Mouse (Mus musculus): ENCODE results near the gene Zfp768.
"Not testable (repeated sequence)": the region's sequence is repeated elsewhere in the genome, so short reads cannot be mapped to it uniquely, and the experiment has no call there.

Gene Zfp768

GRCm38 (mm10) chr7:127345512-127346325 lies at the start of gene Zfp768:
TSS of gene Zfp768 (minus strand) at chr7:127345589.
- Histone ChIP-seq H3K27me3 (ENCODE audit: insufficient read depth, low read length) (peaks cover 29% of the 10 kb centered on the region), H3K9me3 (ENCODE audit: low read length) (no peaks in the 10 kb centered on the region), H3K4me3 (replicated peaks; ENCODE audit: low read length) (peak within 1 kb of the TSS; percentile 97), H3K36me3 (ENCODE audit: insufficient read depth, low read length) (no peaks in the 10 kb centered on the region), H3K4me1 (replicated peaks; ENCODE audit: low read depth, low read length) (peaks cover 50% of the 10 kb centered on the region)
- TF ChIP-seq POU5F1 (IDR thresholded peaks at IDR 0.05; ENCODE audit: borderline replicate concordance, low read length) = no peak
- no peak for TF ChIP-seq NANOG (IDR thresholded peaks at IDR 0.05; ENCODE audit: borderline replicate concordance, low read length)
- TF ChIP-seq CTCF (conservative IDR thresholded peaks at IDR 0.05; ENCODE audit: low read length) = no peak

GRCm38 (mm10) chr7:127393944-127394333 lies 48.5 kb upstream of the Zfp768 start:
- Histone ChIP-seq H3K9me3 (ENCODE audit: low read length) (no peaks in the 10 kb centered on the region), H3K4me3 (replicated peaks; ENCODE audit: low read length) (peak overlapping the region; percentile 75), H3K36me3 (ENCODE audit: insufficient read depth, low read length) (peaks cover 16% of the 10 kb centered on the region), H3K27me3 (ENCODE audit: insufficient read depth, low read length) (peaks cover 8% of the 10 kb centered on the region), H3K4me1 (replicated peaks; ENCODE audit: low read depth, low read length) (peaks cover 44% of the 10 kb centered on the region)
- TF ChIP-seq CTCF (conservative IDR thresholded peaks at IDR 0.05; ENCODE audit: low read length) (no peak), POU5F1 (IDR thresholded peaks at IDR 0.05; ENCODE audit: borderline replicate concordance, low read length) (no peak), NANOG (IDR thresholded peaks at IDR 0.05; ENCODE audit: borderline replicate concordance, low read length) (no peak)

DNA sequence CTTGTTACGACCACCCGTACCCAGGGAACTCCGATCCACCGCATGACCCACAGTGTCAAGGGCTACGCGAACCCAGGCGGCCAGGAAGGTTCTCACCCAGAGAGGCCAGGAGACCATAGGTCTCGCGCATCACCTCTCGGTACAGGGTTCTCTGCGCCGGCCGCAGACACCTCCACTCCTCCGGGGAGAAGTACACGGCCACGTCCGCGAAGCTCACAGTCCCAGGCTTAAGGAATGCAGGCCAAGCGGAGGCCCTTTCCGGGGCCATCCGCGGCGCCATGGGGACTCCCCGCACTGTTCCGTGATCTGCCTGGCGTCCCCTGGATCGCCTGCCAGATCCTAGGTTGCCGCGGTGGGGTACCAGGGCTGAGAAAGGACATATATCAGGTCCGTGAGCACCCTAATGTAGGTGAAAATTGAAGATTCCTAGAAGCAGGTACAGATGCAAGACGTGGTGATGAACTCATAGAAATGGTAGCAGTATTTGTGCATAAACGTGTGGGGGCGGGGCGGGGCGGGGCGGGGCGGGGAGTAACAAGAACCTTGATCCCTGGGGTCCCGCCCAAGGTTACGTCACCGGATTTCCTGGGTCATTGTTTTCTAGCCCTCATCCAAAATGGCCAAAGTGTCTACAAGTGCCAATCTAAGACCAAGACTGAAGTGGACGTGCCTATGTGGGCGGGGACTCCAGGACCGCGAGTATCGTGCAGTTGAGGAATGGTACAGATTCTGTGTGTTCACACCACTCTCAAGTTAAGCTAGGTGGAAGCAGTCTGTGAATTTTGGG lies 48.0 kb upstream of the Zfp768 start, which contains the start of gene E430018J23Rik:
E430018J23Rik (minus strand) TSS at position 473 of the 787 bp plus-strand sequence.
- H3K36me3 ChIP-seq (ENCODE audit: insufficient read depth, low read length) = peaks cover 16% of the 10 kb centered on the region
- TF ChIP-seq NANOG (IDR thresholded peaks at IDR 0.05; ENCODE audit: borderline replicate concordance, low read length) = no peak
- TF ChIP-seq POU5F1 (IDR thresholded peaks at IDR 0.05; ENCODE audit: borderline replicate concordance, low read length) = no peak
- TF ChIP-seq CTCF (conservative IDR thresholded peaks at IDR 0.05; ENCODE audit: low read length) = no peak
- peaks cover 44% of the 10 kb centered on the region for H3K4me1 ChIP-seq (replicated peaks; ENCODE audit: low read depth, low read length)
- H3K4me3 ChIP-seq (replicated peaks; ENCODE audit: low read length) = peak within 1 kb of the TSS; percentile 89
- peaks cover 10% of the 10 kb centered on the region for H3K27me3 ChIP-seq (ENCODE audit: insufficient read depth, low read length)
- H3K9me3 ChIP-seq (ENCODE audit: low read length) = no peaks in the 10 kb centered on the region

- peak overlapping the region; percentile 89 for H3K4me3 ChIP-seq (replicated peaks; ENCODE audit: low read length)
- peaks cover 10% of the 10 kb centered on the region for H3K27me3 ChIP-seq (ENCODE audit: insufficient read depth, low read length)
- peaks cover 36% of the 10 kb centered on the region for H3K4me1 ChIP-seq (replicated peaks; ENCODE audit: low read depth, low read length)
- H3K36me3 ChIP-seq (ENCODE audit: insufficient read depth, low read length) = peaks cover 16% of the 10 kb centered on the region
- H3K9me3 ChIP-seq (ENCODE audit: low read length) = no peaks in the 10 kb centered on the region
- TF ChIP-seq CTCF (conservative IDR thresholded peaks at IDR 0.05; ENCODE audit: low read length) (no peak), POU5F1 (IDR thresholded peaks at IDR 0.05; ENCODE audit: borderline replicate concordance, low read length) (no peak), NANOG (IDR thresholded peaks at IDR 0.05; ENCODE audit: borderline replicate concordance, low read length) (no peak)
Measured at GRCm38 (mm10) chr7:127392251-127392824, 46.9 kb upstream of the Zfp768 start.

DNA sequence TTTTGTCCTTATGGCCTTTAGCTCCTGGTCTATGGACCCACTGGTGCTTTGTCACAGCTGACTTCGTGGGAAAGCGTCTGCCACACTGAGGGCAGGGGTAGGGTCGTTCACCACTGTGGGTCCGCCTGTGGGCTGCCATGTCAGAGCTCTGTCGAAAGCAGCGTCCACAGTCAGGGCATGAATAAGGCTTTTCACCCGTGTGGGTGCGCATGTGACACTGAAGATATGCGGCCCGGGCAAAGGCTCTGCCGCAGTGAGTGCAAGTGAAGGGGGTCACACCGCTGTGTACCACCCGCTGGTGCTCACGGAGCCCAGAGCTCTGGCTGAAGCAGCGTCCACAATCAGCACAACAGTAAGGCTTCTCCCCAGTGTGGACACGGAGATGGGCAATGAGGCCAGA lies 46.1 kb upstream of the Zfp768 start:
- Histone ChIP-seq H3K27me3 (ENCODE audit: insufficient read depth, low read length) (peaks cover 10% of the 10 kb centered on the region), H3K4me3 (replicated peaks; ENCODE audit: low read length) (peak overlapping the region; percentile 89), H3K9me3 (ENCODE audit: low read length) (no peaks in the 10 kb centered on the region), H3K4me1 (replicated peaks; ENCODE audit: low read depth, low read length) (peaks cover 28% of the 10 kb centered on the region), H3K36me3 (ENCODE audit: insufficient read depth, low read length) (peaks cover 16% of the 10 kb centered on the region)
- TF ChIP-seq CTCF (conservative IDR thresholded peaks at IDR 0.05; ENCODE audit: low read length) = no peak

- Histone ChIP-seq H3K9me3 (ENCODE audit: low read length) (no peaks in the 10 kb centered on the region), H3K4me3 (replicated peaks; ENCODE audit: low read length) (no peak overlapping the region), H3K36me3 (ENCODE audit: insufficient read depth, low read length) (peaks cover 18% of the 10 kb centered on the region), H3K4me1 (replicated peaks; ENCODE audit: low read depth, low read length) (peaks cover 38% of the 10 kb centered on the region), H3K27me3 (ENCODE audit: insufficient read depth, low read length) (peaks cover 20% of the 10 kb centered on the region)
- TF ChIP-seq NANOG (IDR thresholded peaks at IDR 0.05; ENCODE audit: borderline replicate concordance, low read length) = no peak
- TF ChIP-seq POU5F1 (IDR thresholded peaks at IDR 0.05; ENCODE audit: borderline replicate concordance, low read length) = no peak
- TF ChIP-seq CTCF (conservative IDR thresholded peaks at IDR 0.05; ENCODE audit: low read length) = no peak
Measured at GRCm38 (mm10) chr7:127390306-127390705, 44.9 kb upstream of the Zfp768 start.

DNA sequence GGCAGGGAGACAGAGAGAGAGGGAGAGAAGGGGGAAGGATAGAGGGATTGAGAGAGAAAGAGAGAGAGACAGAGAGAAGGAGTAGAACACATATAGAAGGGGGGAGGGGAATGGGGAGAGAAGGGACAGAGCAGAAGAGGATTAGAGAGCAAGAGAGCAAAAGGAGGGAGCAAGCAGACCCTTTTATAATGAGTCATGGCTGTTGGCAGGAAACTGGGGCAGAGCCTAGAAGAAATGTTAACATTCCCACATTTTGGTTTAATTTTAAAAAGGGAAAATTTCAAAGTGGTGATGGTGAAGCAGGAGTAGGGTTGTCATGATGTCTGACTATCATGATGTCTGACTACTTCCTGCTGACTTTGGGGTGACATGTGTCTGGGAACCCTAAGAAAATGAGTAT lies 42.8 kb upstream of the Zfp768 start:
- H3K4me1 ChIP-seq (replicated peaks; ENCODE audit: low read depth, low read length) = peaks cover 39% of the 10 kb centered on the region
- peaks cover 26% of the 10 kb centered on the region for H3K36me3 ChIP-seq (ENCODE audit: insufficient read depth, low read length)
- H3K9me3 ChIP-seq (ENCODE audit: low read length); H3K4me3 ChIP-seq (replicated peaks; ENCODE audit: low read length): not testable (repeated sequence)
- peaks cover 20% of the 10 kb centered on the region for H3K27me3 ChIP-seq (ENCODE audit: insufficient read depth, low read length)

- peak within 1 kb of the TSS; percentile 84 for H3K4me3 ChIP-seq (replicated peaks; ENCODE audit: low read length)
- H3K27me3 ChIP-seq (ENCODE audit: insufficient read depth, low read length) = peaks cover 13% of the 10 kb centered on the region
- H3K4me1 ChIP-seq (replicated peaks; ENCODE audit: low read depth, low read length) = peaks cover 26% of the 10 kb centered on the region
- H3K36me3 ChIP-seq (ENCODE audit: insufficient read depth, low read length) = peaks cover 30% of the 10 kb centered on the region
- no peaks in the 10 kb centered on the region for H3K9me3 ChIP-seq (ENCODE audit: low read length)
- no peak for TF ChIP-seq NANOG (IDR thresholded peaks at IDR 0.05; ENCODE audit: borderline replicate concordance, low read length)
- no peak for TF ChIP-seq CTCF (conservative IDR thresholded peaks at IDR 0.05; ENCODE audit: low read length)
- no peak for TF ChIP-seq POU5F1 (IDR thresholded peaks at IDR 0.05; ENCODE audit: borderline replicate concordance, low read length)
Measured at GRCm38 (mm10) chr7:127386641-127387392, 41.4 kb upstream of the Zfp768 start, which contains the start of gene 9130019O22Rik. TSS of gene 9130019O22Rik (minus strand) at chr7:127387166.

- H3K9me3 ChIP-seq (ENCODE audit: low read length) = not testable (repeated sequence)
- H3K4me1 ChIP-seq (replicated peaks; ENCODE audit: low read depth, low read length) = peaks cover 19% of the 10 kb centered on the region
- peak overlapping the region; percentile 41 for H3K4me3 ChIP-seq (replicated peaks; ENCODE audit: low read length)
- H3K36me3 ChIP-seq (ENCODE audit: insufficient read depth, low read length) = peaks cover 18% of the 10 kb centered on the region
- peaks cover 13% of the 10 kb centered on the region for H3K27me3 ChIP-seq (ENCODE audit: insufficient read depth, low read length)
Measured at GRCm38 (mm10) chr7:127385560-127385959, 40.2 kb upstream of the Zfp768 start.
